Mouse (Mus musculus) spleen, adult 2 months (tissue): ENCODE data around the gene Rxrb. TPM values are rescaled to one million over a fixed set of nuclear protein-coding genes. Genes with fewer than 3 reads are reported as not detected.

Experiments used
- DNase-seq, 2 experiments: peaks; one replicate each; pipeline versions ENCODE4 v3.0.0 to v3.0.0-alpha.2; 2012 to 2021; ENCODE audit warnings: low spot score in 2 of 2, low read depth in 1 of 2
- H3K27ac ChIP-seq: fragments of 200-500 bp; 2 replicates; pipeline ENCODE4 v1.5.1; 2012; ENCODE audit warnings: low read length, inconsistent platforms; ENCODE audit not compliant: insufficient read depth
- H3K27me3 ChIP-seq: fragments of 200-500 bp; 2 replicates; pipeline ENCODE4 v1.6.1; 2012; ENCODE audit warnings: mild to moderate bottlenecking, moderate library complexity, low read length, inconsistent platforms; ENCODE audit not compliant: control insufficient read depth, insufficient read depth
- H3K36me3 ChIP-seq: fragments of 200-500 bp; 2 replicates; pipeline ENCODE4 v1.6.1; 2012; ENCODE audit warnings: mild to moderate bottlenecking, low read length, inconsistent platforms; ENCODE audit not compliant: control insufficient read depth, insufficient read depth
- H3K4me1 ChIP-seq: fragments of 200-500 bp; 2 replicates; pipeline ENCODE4 v1.6.1; 2011; ENCODE audit warnings: inconsistent platforms; ENCODE audit not compliant: control insufficient read depth, insufficient read depth, insufficient read length
- H3K4me3 ChIP-seq: fragments of 200-500 bp; 2 replicates; pipeline ENCODE4 v1.5.1; 2011; ENCODE audit warnings: mild to moderate bottlenecking, inconsistent platforms; ENCODE audit not compliant: insufficient read depth, insufficient read length; ENCODE audit errors: extremely low read depth
- CTCF ChIP-seq: fragments of 200-500 bp; IDR thresholded peaks from 2 replicates; pipeline ENCODE4 v1.5.1; 2011; ENCODE audit warnings: mild to moderate bottlenecking, inconsistent platforms; ENCODE audit not compliant: insufficient read depth, insufficient read length, insufficient replicate concordance; ENCODE audit errors: extremely low read depth
- POLR2A ChIP-seq: fragments of 200-500 bp; IDR thresholded peaks from 2 replicates; pipeline ENCODE4 v1.6.1; 2011; ENCODE audit warnings: low read depth, low read length, inconsistent platforms
- WGBS: fragments of 180-500 bp; shearing (Covaris S2); methylation state at CpG from one replicate; pipeline ENCODE4 v1.1.7; 2018; 5-methylcytosine and 5-hydroxymethylcytosine counted together
- polyA plus RNA-seq: library from polyadenylated mRNA; depleted of rRNA; stranded (reverse); fragments of >200 nt; gene quantifications from 2 replicates; pipeline ENCODE4 v1.2.3, GENCODE M21; 2012

The Rxrb gene
- polyA plus RNA-seq, 1 experiment, result 76.9 TPM

- TF ChIP-seq POLR2A, result no peak
- TF ChIP-seq CTCF, result no peak
- no peak overlapping the region for H3K4me3 ChIP-seq
- H3K36me3 ChIP-seq, result peaks cover 27% of the 10 kb centered on the region
- no peak overlapping the region for H3K27ac ChIP-seq
- no peak for DNase-seq
- WGBS, result 82% methylated on average over 7 of the region's 7 CpGs
- H3K4me1 ChIP-seq, result peaks cover 21% of the 10 kb centered on the region; the same call in 1 of the 2 replicates
- no peaks in the 10 kb centered on the region for H3K27me3 ChIP-seq
Measured at GRCm38 (mm10) chr17:34025756-34026151, 5.9 kb upstream of the Rxrb start.

GRCm38 (mm10) chr17:34026221-34026620 is 5.4 kb upstream of the Rxrb start:
- TF ChIP-seq CTCF (no peak), POLR2A (no peak)
- H3K4me1 ChIP-seq, result peaks cover 24% of the 10 kb centered on the region; the same call in 1 of the 2 replicates
- H3K27me3 ChIP-seq, result no peaks in the 10 kb centered on the region
- H3K27ac ChIP-seq, result no peak overlapping the region
- no peak for DNase-seq
- no peak overlapping the region for H3K4me3 ChIP-seq
- H3K36me3 ChIP-seq, result peaks cover 23% of the 10 kb centered on the region
- 46% methylated on average over 2 of the region's 2 CpGs for WGBS

GRCm38 (mm10) chr17:34026917-34027655 is 4.5 kb upstream of the Rxrb start:
- H3K36me3 ChIP-seq, result peaks cover 18% of the 10 kb centered on the region
- peaks cover 24% of the 10 kb centered on the region; the same call in 1 of the 2 replicates for H3K4me1 ChIP-seq
- peak; percentile 67 to 79 for DNase-seq
- peak overlapping the region; percentile 86 for H3K4me3 ChIP-seq
- 11% methylated on average over 36 of the region's 36 CpGs for WGBS
- H3K27ac ChIP-seq, result peak overlapping the region; percentile 90
- H3K27me3 ChIP-seq, result no peaks in the 10 kb centered on the region
- TF ChIP-seq POLR2A (no peak), CTCF (no peak)

- no peaks in the 10 kb centered on the region for H3K27me3 ChIP-seq
- 0 out of 2 replicates have a peak, but pooled peaks have one; percentile 2 for TF ChIP-seq CTCF
- peak; percentile 71 for TF ChIP-seq POLR2A
- under 1% methylated on average over 47 of the region's 49 CpGs for WGBS
- H3K36me3 ChIP-seq, result peaks cover 14% of the 10 kb centered on the region
- peak within 1 kb of the TSS; percentile 90 for H3K27ac ChIP-seq
- DNase-seq, result peak; percentile 80 to 92
- peak within 1 kb of the TSS; percentile 86 for H3K4me3 ChIP-seq
- H3K4me1 ChIP-seq, result peaks cover 24% of the 10 kb centered on the region; the same call in 1 of the 2 replicates
Measured at GRCm38 (mm10) chr17:34027656-34028223, 3.9 kb upstream of the Rxrb start, which contains the start of gene H2-Ke6. TSS of gene H2-Ke6 (minus strand) at chr17:34028060.

- Histone ChIP-seq H3K4me3 (no peak overlapping the region), H3K36me3 (peaks cover 14% of the 10 kb centered on the region), H3K27ac (no peak overlapping the region), H3K27me3 (no peaks in the 10 kb centered on the region), H3K4me1 (peaks cover 27% of the 10 kb centered on the region; the same call in 1 of the 2 replicates)
- DNase-seq, result no peak
- TF ChIP-seq CTCF (no peak), POLR2A (no peak)
- WGBS, result 92% methylated on average over 17 of the region's 17 CpGs
Measured at GRCm38 (mm10) chr17:34028501-34029149, 3.0 kb upstream of the Rxrb start.

- WGBS, result 86% methylated on average over 18 of the region's 18 CpGs
- Histone ChIP-seq H3K36me3 (peaks cover 16% of the 10 kb centered on the region), H3K27me3 (no peaks in the 10 kb centered on the region), H3K4me3 (no peak overlapping the region), H3K4me1 (peaks cover 27% of the 10 kb centered on the region; the same call in 1 of the 2 replicates), H3K27ac (no peak overlapping the region)
- no peak for DNase-seq
- TF ChIP-seq CTCF (no peak), POLR2A (no peak)
Measured at GRCm38 (mm10) chr17:34029150-34029889, 2.3 kb upstream of the Rxrb start.
